Mouse (Mus musculus): ENCODE results near the gene Tas1r3. TPM values are rescaled to one million over a fixed set of nuclear protein-coding genes. Genes with fewer than 3 reads are reported as not detected.

Tas1r3 gene
- polyA plus RNA-seq, 1 experiment from 2014 or later, result 0.09 TPM

- Histone ChIP-seq H3K27me3 (replicated peaks) (no peaks in the 10 kb centered on the region), H3K4me1 (peaks cover 28% of the 10 kb centered on the region), H3K4me2 (no peak overlapping the region), H3K27ac (replicated peaks) (no peak overlapping the region), H3K36me3 (peaks cover 38% of the 10 kb centered on the region), H3K4me3 (no peak overlapping the region), H3K9ac (no peak overlapping the region), H3K9me3 (no peaks in the 10 kb centered on the region)
- WGBS, result 72% methylated on average over 2 of the region's 2 CpGs
- ATAC-seq (ENCODE audit: extremely low read depth, insufficient number of reproducible peaks, low FRiP score, low TSS enrichment), result no peak
Measured at GRCm38 (mm10) chr4:155851951-155852411, 11.2 kb downstream of the Tas1r3 start.

- H3K4me2 ChIP-seq, result no peak overlapping the region
- no peak overlapping the region for H3K9ac ChIP-seq
- H3K9me3 ChIP-seq, result no peaks in the 10 kb centered on the region
- H3K27ac ChIP-seq (replicated peaks), result no peak overlapping the region
- WGBS, result 86% methylated on average over 3 of the region's 3 CpGs
- H3K27me3 ChIP-seq (replicated peaks), result no peaks in the 10 kb centered on the region
- H3K4me3 ChIP-seq, result no peak overlapping the region
- peaks cover 34% of the 10 kb centered on the region for H3K4me1 ChIP-seq
- peaks cover 31% of the 10 kb centered on the region for H3K36me3 ChIP-seq
- ATAC-seq (ENCODE audit: extremely low read depth, insufficient number of reproducible peaks, low FRiP score, low TSS enrichment), result no peak
Measured at GRCm38 (mm10) chr4:155851368-155851767, 11.8 kb downstream of the Tas1r3 start.

GRCm38 (mm10) chr4:155849792-155850451 is 13.2 kb downstream of the Tas1r3 start:
- Histone ChIP-seq H3K9ac (no peak overlapping the region), H3K27me3 (replicated peaks) (no peaks in the 10 kb centered on the region), H3K4me1 (peaks cover 35% of the 10 kb centered on the region), H3K4me2 (no peak overlapping the region), H3K27ac (replicated peaks) (no peak overlapping the region), H3K36me3 (peaks cover 17% of the 10 kb centered on the region), H3K4me3 (no peak overlapping the region), H3K9me3 (no peaks in the 10 kb centered on the region)
- 85% methylated on average over 3 of the region's 3 CpGs for WGBS
- no peak for ATAC-seq (ENCODE audit: extremely low read depth, insufficient number of reproducible peaks, low FRiP score, low TSS enrichment)

GRCm38 (mm10) chr4:155849391-155849790 is 13.8 kb downstream of the Tas1r3 start:
- H3K4me3 ChIP-seq, result no peak overlapping the region
- H3K4me1 ChIP-seq, result peaks cover 35% of the 10 kb centered on the region
- H3K36me3 ChIP-seq, result peaks cover 14% of the 10 kb centered on the region
- 81% methylated on average over 2 of the region's 2 CpGs for whole genome bisulfite sequencing
- H3K4me2 ChIP-seq, result no peak overlapping the region
- peak overlapping the region; percentile 19; the same call in 1 of the 2 replicates for H3K9ac ChIP-seq
- no peak overlapping the region for H3K27ac ChIP-seq (replicated peaks)
- no peak for ATAC-seq (ENCODE audit: extremely low read depth, insufficient number of reproducible peaks, low FRiP score, low TSS enrichment)
- H3K27me3 ChIP-seq (replicated peaks), result no peaks in the 10 kb centered on the region
- no peaks in the 10 kb centered on the region for H3K9me3 ChIP-seq

- Histone ChIP-seq H3K9ac (peak overlapping the region; percentile 97), H3K27me3 (replicated peaks) (no peaks in the 10 kb centered on the region), H3K9me3 (no peaks in the 10 kb centered on the region), H3K36me3 (peaks cover 12% of the 10 kb centered on the region), H3K4me3 (peak overlapping the region; percentile 92), H3K4me1 (peaks cover 35% of the 10 kb centered on the region), H3K27ac (replicated peaks) (no peak overlapping the region), H3K4me2 (peak overlapping the region; percentile 98)
- no peak for ATAC-seq (ENCODE audit: extremely low read depth, insufficient number of reproducible peaks, low FRiP score, low TSS enrichment)
- WGBS, result 62% methylated on average over 7 of the region's 7 CpGs
Measured at GRCm38 (mm10) chr4:155848434-155849095, 14.6 kb downstream of the Tas1r3 start.

- Histone ChIP-seq H3K27ac (replicated peaks) (peak overlapping the region; percentile 70), H3K4me1 (peaks cover 35% of the 10 kb centered on the region), H3K4me3 (peak overlapping the region; percentile 92), H3K36me3 (peaks cover 16% of the 10 kb centered on the region), H3K4me2 (peak overlapping the region; percentile 98), H3K9me3 (no peaks in the 10 kb centered on the region), H3K9ac (peak overlapping the region; percentile 97), H3K27me3 (replicated peaks) (no peaks in the 10 kb centered on the region)
- ATAC-seq (ENCODE audit: extremely low read depth, insufficient number of reproducible peaks, low FRiP score, low TSS enrichment), result peak; percentile 6; the same call in 1 of the 2 replicates
- 2% methylated on average over 56 of the region's 69 CpGs for WGBS
Measured at GRCm38 (mm10) chr4:155847591-155848352, 15.4 kb downstream of the Tas1r3 start.

GRCm38 (mm10) chr4:155846871-155847578 is 16.1 kb downstream of the Tas1r3 start, which contains the start of gene Dvl1:
TSS of gene Dvl1 (plus strand) at chr4:155847402.
- Histone ChIP-seq H3K4me2 (peak within 1 kb of the TSS; percentile 98), H3K27me3 (replicated peaks) (no peaks in the 10 kb centered on the region), H3K4me3 (peak within 1 kb of the TSS; percentile 92), H3K27ac (replicated peaks) (peak within 1 kb of the TSS; percentile 70), H3K36me3 (peaks cover 22% of the 10 kb centered on the region), H3K9ac (peak within 1 kb of the TSS; percentile 97), H3K9me3 (no peaks in the 10 kb centered on the region), H3K4me1 (peaks cover 35% of the 10 kb centered on the region)
- peak; percentile 92 for ATAC-seq (ENCODE audit: extremely low read depth, insufficient number of reproducible peaks, low FRiP score, low TSS enrichment)
- 1% methylated on average over 64 of the region's 65 CpGs for WGBS

GRCm38 (mm10) chr4:155843231-155843630 is 19.9 kb downstream of the Tas1r3 start:
- Histone ChIP-seq H3K27me3 (replicated peaks) (peaks cover 5% of the 10 kb centered on the region; the same call in 1 of the 2 replicates), H3K9ac (no peak overlapping the region), H3K4me2 (no peak overlapping the region), H3K36me3 (peaks cover 29% of the 10 kb centered on the region), H3K4me3 (no peak overlapping the region), H3K27ac (replicated peaks) (no peak overlapping the region), H3K9me3 (no peaks in the 10 kb centered on the region), H3K4me1 (peaks cover 49% of the 10 kb centered on the region)
- 84% methylated on average over 5 of the region's 5 CpGs for WGBS
- ATAC-seq (ENCODE audit: extremely low read depth, insufficient number of reproducible peaks, low FRiP score, low TSS enrichment), result no peak

GRCm38 (mm10) chr4:155841651-155842270 is 21.4 kb downstream of the Tas1r3 start:
- WGBS, result 47% methylated on average over 38 of the region's 38 CpGs

GRCm38 (mm10) chr4:155841003-155841454 is 22.1 kb downstream of the Tas1r3 start:
- peaks cover 49% of the 10 kb centered on the region for H3K4me1 ChIP-seq
- peaks cover 32% of the 10 kb centered on the region for H3K36me3 ChIP-seq
- peak overlapping the region; percentile 83 for H3K9ac ChIP-seq
- H3K4me3 ChIP-seq, result peak overlapping the region; percentile 60
- under 1% methylated on average over 32 of the region's 32 CpGs for WGBS
- 0 out of 2 replicates have a peak, but pooled peaks have one; percentile 9 for ATAC-seq (ENCODE audit: extremely low read depth, insufficient number of reproducible peaks, low FRiP score, low TSS enrichment)
- H3K27me3 ChIP-seq (replicated peaks), result peaks cover 5% of the 10 kb centered on the region; the same call in 1 of the 2 replicates
- peak overlapping the region; percentile 86 for H3K4me2 ChIP-seq
- no peak overlapping the region; the same call in 1 of the 2 replicates for H3K27ac ChIP-seq (replicated peaks)
- H3K9me3 ChIP-seq, result no peaks in the 10 kb centered on the region

More at GRCm38 (mm10) chr4:155841651-155842270, 21.4 kb downstream of the Tas1r3 start:
- peaks cover 5% of the 10 kb centered on the region; the same call in 1 of the 2 replicates for H3K27me3 ChIP-seq (replicated peaks)
- peak overlapping the region; percentile 83 for H3K9ac ChIP-seq
- peaks cover 54% of the 10 kb centered on the region for H3K4me1 ChIP-seq
- peak overlapping the region; percentile 86 for H3K4me2 ChIP-seq
- no peak for ATAC-seq (ENCODE audit: extremely low read depth, insufficient number of reproducible peaks, low FRiP score, low TSS enrichment)
- H3K27ac ChIP-seq (replicated peaks), result no peak overlapping the region
- H3K9me3 ChIP-seq, result no peaks in the 10 kb centered on the region
- peak overlapping the region; percentile 60 for H3K4me3 ChIP-seq
- H3K36me3 ChIP-seq, result peaks cover 30% of the 10 kb centered on the region
